Mouse (Mus musculus): Measurements from ENCODE around the gene Rps6ka2. TPM values are rescaled to one million over a fixed set of nuclear protein-coding genes. Genes with fewer than 3 reads are reported as not detected.

The Rps6ka2 gene
- total RNA-seq, 2 experiments from 2014 or later, result 12.9 to 23.2 TPM

- no peak for DNase-seq
Measured at GRCm38 (mm10) chr17:7219044-7219718, 49.3 kb downstream of the Rps6ka2 start.

- no peak for DNase-seq
Measured at GRCm38 (mm10) chr17:7221310-7221709, 51.4 kb downstream of the Rps6ka2 start.

DNA sequence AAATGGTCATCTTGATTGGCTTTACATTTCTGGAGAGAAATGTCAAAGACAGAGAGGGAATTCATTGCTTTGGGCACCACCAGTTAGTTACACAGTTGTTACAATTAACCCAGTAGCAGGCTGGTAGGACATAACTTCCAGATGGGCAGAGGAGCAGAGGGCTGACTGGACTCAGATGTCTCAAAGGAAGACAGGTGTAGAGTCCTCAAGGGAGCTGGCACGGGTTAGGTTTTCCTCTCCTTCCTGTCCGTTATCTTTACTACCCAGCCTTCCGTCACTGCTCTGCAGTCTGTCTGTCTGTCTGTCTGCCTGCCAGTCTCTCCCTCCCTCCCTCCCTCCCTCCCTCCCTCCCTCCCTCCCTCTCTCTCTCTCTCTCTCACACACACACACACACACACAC lies 52.3 kb downstream of the Rps6ka2 start:
- no peak for DNase-seq

- no peak for DNase-seq
Measured at GRCm38 (mm10) chr17:7228545-7228944, 58.6 kb downstream of the Rps6ka2 start.

- no peak for DNase-seq
Measured at GRCm38 (mm10) chr17:7231312-7231711, 61.4 kb downstream of the Rps6ka2 start.

GRCm38 (mm10) chr17:7231790-7232189 lies 61.9 kb downstream of the Rps6ka2 start:
- no peak for DNase-seq

DNA sequence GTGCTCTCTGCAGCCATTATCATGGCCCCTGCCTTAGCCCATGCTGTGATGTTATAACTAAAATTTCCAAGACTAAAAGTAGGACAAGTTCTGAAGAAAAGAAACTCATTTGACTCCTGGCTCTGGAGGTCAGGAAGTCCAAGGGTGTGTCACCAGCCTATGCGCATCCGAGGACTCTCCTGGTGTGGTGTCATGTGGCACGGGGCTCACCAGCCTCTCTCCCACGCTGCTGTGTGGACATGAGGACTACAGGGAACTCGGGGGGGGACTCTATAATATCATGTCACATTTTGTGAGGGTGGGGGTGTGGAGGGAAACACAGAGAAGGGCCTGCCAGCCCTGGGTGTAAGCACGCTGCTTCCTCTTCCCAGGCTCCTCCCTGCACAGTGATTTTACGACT lies 62.5 kb downstream of the Rps6ka2 start:
- no peak for DNase-seq

GRCm38 (mm10) chr17:7233197-7233596 lies 63.3 kb downstream of the Rps6ka2 start:
- DNase-seq, result no peak

- no peak for DNase-seq
Measured at GRCm38 (mm10) chr17:7237706-7238105, 67.8 kb downstream of the Rps6ka2 start.

GRCm38 (mm10) chr17:7238766-7239165 lies 68.9 kb downstream of the Rps6ka2 start:
- DNase-seq, result no peak

DNA sequence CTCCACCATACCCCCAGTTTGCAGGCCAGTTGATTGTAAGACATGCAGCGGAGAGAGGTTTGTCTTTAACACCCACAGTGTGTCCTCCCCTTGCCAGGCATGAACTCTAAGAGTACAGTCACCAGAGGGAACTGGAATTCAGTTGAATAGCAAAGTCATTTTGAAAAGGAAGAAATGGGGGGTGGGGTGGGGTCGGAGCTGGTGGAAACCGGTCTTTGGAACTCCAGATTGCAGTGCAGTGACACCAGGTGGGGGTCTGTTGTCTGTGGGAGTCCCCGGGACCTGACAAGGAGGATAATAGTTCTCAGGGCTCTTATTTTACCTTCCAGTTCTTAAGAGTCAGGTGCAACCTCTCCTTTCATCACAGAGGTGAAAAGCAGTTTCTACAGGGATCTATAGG lies 70.6 kb downstream of the Rps6ka2 start:
- DNase-seq, result no peak

DNA sequence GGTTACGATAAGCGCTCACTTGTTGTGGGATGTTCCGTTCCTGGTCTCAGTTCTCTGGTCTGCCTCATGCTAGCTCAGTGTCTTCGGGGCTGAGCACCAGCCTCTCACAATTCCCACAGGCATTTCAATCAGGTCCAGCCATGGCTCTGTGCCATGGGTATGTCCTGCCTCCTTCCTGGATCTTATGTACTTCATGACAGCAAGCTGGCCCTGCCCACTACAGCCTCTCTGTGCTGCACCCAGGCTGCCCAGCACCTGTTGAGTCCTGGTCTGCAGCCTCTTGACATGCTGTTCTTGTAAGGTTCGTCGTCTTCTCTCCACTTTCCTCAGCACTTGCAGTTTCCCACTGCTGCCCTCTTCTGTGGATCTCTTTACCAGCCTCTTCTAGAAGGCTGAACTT lies 75.2 kb downstream of the Rps6ka2 start:
- DNase-seq, result no peak

DNA sequence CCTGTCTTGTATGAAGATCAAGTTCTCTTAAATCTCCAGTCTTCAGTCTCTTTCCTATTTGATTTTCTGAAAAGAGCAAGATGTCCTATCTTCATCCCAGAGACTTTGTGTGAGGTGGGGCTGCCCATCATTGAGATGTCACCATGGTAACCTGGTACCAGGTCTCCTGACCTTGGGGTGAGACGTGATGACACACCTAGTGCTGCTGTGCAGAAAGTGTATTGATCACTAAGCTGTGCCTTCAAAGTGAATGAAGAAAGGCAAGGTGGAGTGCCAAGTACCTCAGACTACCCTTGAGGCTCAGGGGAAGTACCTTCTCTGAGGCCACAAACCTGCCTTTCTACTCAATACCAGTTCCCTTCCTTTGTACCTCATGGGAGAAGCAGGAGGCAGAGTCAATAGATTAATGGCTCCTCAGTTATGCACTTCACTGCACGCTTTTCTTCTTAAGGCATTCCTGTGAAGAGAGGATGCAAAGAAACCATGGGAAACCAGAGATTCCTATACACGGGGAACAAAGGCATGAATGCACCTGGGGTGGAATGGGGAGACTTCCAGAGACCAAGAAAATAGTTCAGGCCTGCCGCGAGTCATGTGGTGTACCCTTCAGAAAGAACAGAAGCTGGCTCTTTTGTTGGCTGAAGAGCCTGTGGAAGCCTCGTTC lies 77.1 kb downstream of the Rps6ka2 start:
- DNase-seq, result no peak

- no peak for DNase-seq
Measured at GRCm38 (mm10) chr17:7250373-7250772, 80.5 kb downstream of the Rps6ka2 start.

- no peak for DNase-seq
Measured at GRCm38 (mm10) chr17:7257208-7257607, 87.3 kb downstream of the Rps6ka2 start.

DNA sequence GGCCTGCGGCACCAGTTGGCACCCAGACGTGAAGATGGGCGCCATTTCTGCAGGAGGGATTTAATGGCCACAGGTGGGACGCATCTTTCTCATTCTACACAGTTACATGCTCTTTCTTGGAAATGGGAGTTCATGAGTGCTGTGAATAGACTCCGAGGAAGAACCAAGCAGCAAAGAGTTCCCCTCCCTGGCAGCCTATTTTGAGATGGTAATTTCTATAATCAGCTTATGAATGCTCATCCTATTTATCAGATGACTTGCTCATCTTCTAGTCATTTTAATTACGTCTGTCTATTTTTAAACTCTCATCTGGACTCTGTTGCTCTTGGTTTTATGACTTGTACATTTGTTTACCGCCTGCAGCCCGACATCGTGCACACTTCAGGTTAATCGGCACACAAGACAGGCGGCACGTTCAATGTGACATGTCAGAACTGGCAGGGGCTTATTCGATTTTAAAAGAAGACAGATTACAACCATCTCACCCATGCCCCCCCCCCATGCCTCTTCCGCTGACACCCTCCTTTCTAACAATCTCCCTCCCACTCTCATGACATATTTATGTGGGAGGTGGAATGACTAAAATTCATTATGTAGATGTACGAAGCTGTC lies 88.9 kb downstream of the Rps6ka2 start:
- DNase-seq, result no peak

DNA sequence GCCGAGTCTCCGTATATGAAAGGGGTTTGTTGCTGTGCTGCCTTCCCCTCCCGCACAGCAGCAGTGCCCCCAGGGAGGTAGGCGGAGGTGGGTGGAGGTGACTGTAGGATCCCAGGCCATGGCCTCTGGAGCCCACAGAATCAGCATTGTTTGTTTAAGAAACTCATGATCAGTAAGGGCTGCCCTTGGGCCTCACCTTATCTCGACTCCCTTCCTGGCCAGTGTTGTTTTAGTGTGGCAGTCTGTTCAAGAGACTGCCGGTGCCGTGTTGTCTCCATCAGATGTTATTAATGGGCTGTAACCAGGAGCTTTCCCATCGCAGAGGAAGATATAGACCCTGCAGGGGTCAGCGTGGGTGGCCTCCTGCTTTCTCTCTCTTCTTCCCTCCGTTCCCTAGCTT lies 90.4 kb downstream of the Rps6ka2 start:
- no peak for DNase-seq

GRCm38 (mm10) chr17:7262056-7262455 lies 92.1 kb downstream of the Rps6ka2 start:
- DNase-seq, result no peak

DNA sequence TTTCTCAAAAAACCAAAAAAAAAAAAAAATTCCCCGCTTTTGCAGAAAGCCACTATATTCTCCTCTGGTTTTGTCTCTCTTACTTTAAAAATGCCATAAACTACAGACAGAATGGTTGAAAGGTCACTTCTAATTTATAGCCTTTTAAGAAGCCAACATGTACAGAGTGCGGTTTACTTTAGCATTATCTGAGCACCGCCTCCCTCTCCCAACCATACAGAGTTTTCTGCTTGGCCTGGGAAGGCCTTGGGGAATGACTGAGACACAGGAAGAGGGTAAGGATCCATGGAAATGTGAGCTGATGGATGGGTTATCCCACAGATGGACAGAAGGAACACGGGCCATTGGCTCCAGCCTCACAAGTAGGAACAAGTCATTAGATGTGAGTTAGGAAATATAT lies 92.7 kb downstream of the Rps6ka2 start:
- DNase-seq, result no peak

GRCm38 (mm10) chr17:7264610-7265009 lies 94.7 kb downstream of the Rps6ka2 start:
- DNase-seq, result no peak

- no peak for DNase-seq
Measured at GRCm38 (mm10) chr17:7265291-7265690, 95.4 kb downstream of the Rps6ka2 start.

DNA sequence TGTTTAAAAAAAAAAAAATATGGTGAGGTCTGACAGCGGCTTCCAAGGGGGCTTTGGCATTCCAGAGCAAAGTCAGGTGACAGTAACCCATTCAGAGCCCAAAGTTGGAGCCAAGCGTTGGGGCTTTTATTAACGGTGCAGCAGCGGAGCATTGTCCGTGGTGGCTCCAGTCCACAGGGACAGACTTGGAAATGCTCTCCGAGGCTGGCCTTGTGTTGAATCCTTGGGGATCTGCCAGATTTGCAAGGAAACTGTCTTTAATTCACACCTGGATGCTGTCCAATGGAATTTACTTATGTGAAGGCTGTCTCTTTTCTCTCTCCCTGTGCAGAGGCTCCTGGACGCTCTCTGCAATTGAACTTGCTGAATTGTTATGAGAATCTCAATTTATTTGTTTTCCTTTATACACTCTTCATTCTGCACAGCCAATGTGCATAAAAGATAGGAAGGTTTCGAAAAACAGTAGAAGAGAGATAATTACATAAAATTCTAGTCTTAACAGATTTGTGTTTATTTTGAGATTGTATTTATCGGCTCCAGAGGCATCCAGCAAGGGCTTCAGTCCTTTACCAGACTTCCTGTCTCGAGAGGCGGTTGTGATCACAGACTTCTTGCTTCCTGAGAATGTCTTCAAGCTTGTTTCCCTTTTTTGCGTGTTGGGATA lies 95.9 kb downstream of the Rps6ka2 start:
- no peak for DNase-seq

DNA sequence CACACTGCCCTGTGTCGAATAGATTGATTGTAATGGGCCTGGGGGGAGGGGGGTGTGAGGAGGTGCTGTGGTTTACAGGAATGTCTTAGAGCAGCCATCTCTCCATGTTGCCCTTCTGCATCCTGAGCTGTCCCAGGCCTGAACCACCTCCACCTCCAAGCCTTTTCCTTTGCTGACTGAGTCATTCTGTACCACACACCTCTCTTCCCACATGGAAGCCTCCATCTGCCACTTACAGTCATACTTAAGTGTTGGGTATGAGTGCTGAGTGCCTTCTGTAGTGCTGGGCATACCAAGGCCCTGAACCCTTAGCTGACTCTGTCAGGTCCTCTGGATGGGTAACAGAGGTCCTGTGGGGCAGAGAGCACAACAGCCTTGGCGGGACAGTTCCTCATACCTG lies 97.9 kb downstream of the Rps6ka2 start:
- DNase-seq, result no peak

Data from adrenal gland, postnatal 10 days (tissue).